Comparison of ENCODE assay signal across 8 mouse cellular contexts in genomic region chr1:119548668-119549326, GRCm38 (mm10). TPM values are rescaled to one million over a fixed set of nuclear protein-coding genes. Genes with fewer than 3 reads are reported as not detected.
DNase-seq lines count a peak whose midpoint lies in the region; ATAC-seq lines count a peak whose summit lies in the region.

No protein-coding gene starts in this region.

- H3K27ac ChIP-seq in liver, embryonic 11.5 days (ENCODE audit: low read depth, low read length), result no peak overlapping the region
- H3K27ac ChIP-seq in intestine, embryonic 14.5 days (ENCODE audit: low read depth), result no peak overlapping the region
- no peak overlapping the region for H3K27ac ChIP-seq in midbrain, embryonic 14.5 days (replicated peaks; ENCODE audit: low read depth, low read length)

- no peaks in the 10 kb centered on the region for H3K9me3 ChIP-seq in liver, embryonic 11.5 days (ENCODE audit: control insufficient read depth, low read length)
- H3K9me3 ChIP-seq in intestine, embryonic 14.5 days (ENCODE audit: control insufficient read depth, low read length), result no peaks in the 10 kb centered on the region
- H3K9me3 ChIP-seq in midbrain, embryonic 14.5 days (ENCODE audit: control insufficient read depth, low read length), result no peaks in the 10 kb centered on the region

- H3K36me3 ChIP-seq in liver, embryonic 11.5 days (ENCODE audit: control insufficient read depth, insufficient read depth, low read length), result no peaks in the 10 kb centered on the region
- peaks cover 32% of the 10 kb centered on the region for H3K36me3 ChIP-seq in intestine, embryonic 14.5 days (ENCODE audit: control insufficient read depth, insufficient read depth, low read length)
- H3K36me3 ChIP-seq in midbrain, embryonic 14.5 days (ENCODE audit: control insufficient read depth, insufficient read depth, low read length), result peaks cover 19% of the 10 kb centered on the region

- no peaks in the 10 kb centered on the region for H3K27me3 ChIP-seq in liver, embryonic 11.5 days (replicated peaks; ENCODE audit: control insufficient read depth, insufficient read depth, low read length)
- H3K27me3 ChIP-seq in intestine, embryonic 14.5 days (replicated peaks; ENCODE audit: control insufficient read depth, insufficient read depth, low read length), result no peaks in the 10 kb centered on the region
- H3K27me3 ChIP-seq in midbrain, embryonic 14.5 days (ENCODE audit: control insufficient read depth, insufficient read depth, low read length), result no peaks in the 10 kb centered on the region

- peaks cover 8% of the 10 kb centered on the region for H3K4me1 ChIP-seq in liver, embryonic 11.5 days (replicated peaks; ENCODE audit: control insufficient read depth, insufficient read depth, low read length)
- no peaks in the 10 kb centered on the region for H3K4me1 ChIP-seq in intestine, embryonic 14.5 days (replicated peaks; ENCODE audit: control insufficient read depth, insufficient read depth, low read length)
- no peaks in the 10 kb centered on the region for H3K4me1 ChIP-seq in midbrain, embryonic 14.5 days (ENCODE audit: control insufficient read depth, insufficient read depth, low read length)

- H3K4me2 ChIP-seq in liver, embryonic 11.5 days, result no peak overlapping the region
- H3K4me2 ChIP-seq in intestine, embryonic 14.5 days (ENCODE audit: low read length), result no peak overlapping the region
- no peak overlapping the region for H3K4me2 ChIP-seq in midbrain, embryonic 14.5 days (ENCODE audit: low read length)

- no peak overlapping the region for H3K9ac ChIP-seq in liver, embryonic 11.5 days (ENCODE audit: low read depth, low read length)
- H3K9ac ChIP-seq in intestine, embryonic 14.5 days (ENCODE audit: low read length), result no peak overlapping the region
- no peak overlapping the region for H3K9ac ChIP-seq in midbrain, embryonic 14.5 days (replicated peaks; ENCODE audit: low read length)

- DNase-seq in liver, result peak; percentile 73
- no peak for DNase-seq in liver, embryonic 11.5 days (ENCODE audit: low spot score)
- DNase-seq in cerebellum, adult 9-10 months, result peak; percentile 76
- peak; percentile 82 to 89 for DNase-seq in frontal cortex, postnatal 36 days (ENCODE audit: low spot score in 2 of 2)
- peak; percentile 77 for DNase-seq in intestine, embryonic 14.5 days (ENCODE audit: low spot score)
- peak; percentile 81 to 91 for DNase-seq in left cerebral cortex, postnatal 14 days (ENCODE audit: low spot score in 2 of 2)
- DNase-seq in midbrain, embryonic 14.5 days, result peak; percentile 93
- peak; percentile 54 to 82 for DNase-seq in spleen, postnatal 10 days (ENCODE audit: low spot score in 2 of 2)

- H3K4me3 ChIP-seq in liver, embryonic 11.5 days (ENCODE audit: low read depth, low read length), result no peak overlapping the region
- no peak overlapping the region for H3K4me3 ChIP-seq in intestine, embryonic 14.5 days (ENCODE audit: low read depth, low read length)
- no peak overlapping the region for H3K4me3 ChIP-seq in midbrain, embryonic 14.5 days (replicated peaks; ENCODE audit: low read depth, low read length)

- WGBS in liver, embryonic 11.5 days, result 66% methylated on average over 7 of the region's 7 CpGs
- WGBS in intestine, embryonic 14.5 days, result 71% methylated on average over 7 of the region's 7 CpGs
- WGBS in midbrain, embryonic 14.5 days, result 75% methylated on average over 7 of the region's 7 CpGs

- intact Hi-C loops in left cerebral cortex, postnatal 14 days (cut with DNase I), result loop anchor here (2.0 to 5.0 kb wide), 3 partner anchors 91 to 380 kb away; no protein-coding TSS in a partner anchor

- ATAC-seq in liver, embryonic 11.5 days (replicated peaks; ENCODE audit: low FRiP score), result no peak
- peak; percentile 54; the same call in 1 of the 2 replicates for ATAC-seq in intestine, embryonic 14.5 days (replicated peaks; ENCODE audit: low FRiP score, low TSS enrichment, low read depth)
- ATAC-seq in midbrain, embryonic 14.5 days (ENCODE audit: low FRiP score, low TSS enrichment), result peak; percentile 57; the same call in 1 of the 2 replicates

RNA-seq across cellular contexts. Expression of gene Tmem185b, which starts 22.8 kb away (rescaled TPM):
- polyA plus RNA-seq in liver, embryonic 11.5 days (2014; fragmentation: Nextera tagmentation; extraction: Ambion mirVana), result 17.6 and 21.7 TPM in 2 replicates
- polyA plus RNA-seq in intestine, embryonic 14.5 days (2014; fragmentation: Nextera tagmentation; extraction: Ambion mirVana), result 26.4 and 27.9 TPM in 2 replicates
- 10 to 100 TPM; 11.8 to 14.7 TPM for total RNA-seq in left cerebral cortex, postnatal 14 days (2021)
- 15.7 and 19.8 TPM in 2 replicates for polyA plus RNA-seq in midbrain, embryonic 14.5 days (2014; fragmentation: Nextera tagmentation; extraction: Ambion mirVana)

RNA-seq across cellular contexts. Expression of gene Ralb, which starts 44.2 kb away (rescaled TPM):
- 92.1 and 96.8 TPM in 2 replicates for polyA plus RNA-seq in liver, embryonic 11.5 days (2014; fragmentation: Nextera tagmentation; extraction: Ambion mirVana)
- 124 and 127 TPM in 2 replicates for polyA plus RNA-seq in intestine, embryonic 14.5 days (2014; fragmentation: Nextera tagmentation; extraction: Ambion mirVana)
- total RNA-seq in left cerebral cortex, postnatal 14 days (2021), result 10 to 100 TPM; 25.7 to 26.3 TPM
- 35.3 and 49.6 TPM in 2 replicates for polyA plus RNA-seq in midbrain, embryonic 14.5 days (2014; fragmentation: Nextera tagmentation; extraction: Ambion mirVana)
